Mouse (Mus musculus) liver, adult (tissue): ENCODE measurements around the gene Krt80.

Experiments
- GATA4 ChIP-seq: IDR thresholded peaks from 2 replicates; pipeline ENCODE4 v1.6.1; 2014; ENCODE audit warnings: mild to moderate bottlenecking, low read length; ENCODE audit not compliant: insufficient replicate concordance

The Krt80 gene

GRCm38 (mm10) chr15:101368015-101368414 is 1.9 kb downstream of the Krt80 start:
- TF ChIP-seq GATA4, result no peak

- no peak for TF ChIP-seq GATA4
These were observed 2.5 kb downstream of the Krt80 start for GRCm38 (mm10) chr15:101367497-101367896.

GRCm38 (mm10) chr15:101366926-101367325 is 3.0 kb downstream of the Krt80 start:
- TF ChIP-seq GATA4, result no peak

- no peak for TF ChIP-seq GATA4
These were observed 3.5 kb downstream of the Krt80 start for GRCm38 (mm10) chr15:101366482-101366881.

GRCm38 (mm10) chr15:101365721-101366120 is 4.2 kb downstream of the Krt80 start:
- TF ChIP-seq GATA4, result no peak

GRCm38 (mm10) chr15:101364891-101365671 is 4.9 kb downstream of the Krt80 start:
- TF ChIP-seq GATA4, result no peak

- TF ChIP-seq GATA4, result no peak
These were observed 5.5 kb downstream of the Krt80 start for GRCm38 (mm10) chr15:101364425-101364824.

GRCm38 (mm10) chr15:101363933-101364332 is 6.0 kb downstream of the Krt80 start:
- no peak for TF ChIP-seq GATA4

GRCm38 (mm10) chr15:101362393-101363010 is 7.5 kb downstream of the Krt80 start:
- TF ChIP-seq GATA4, result no peak

GRCm38 (mm10) chr15:101355382-101355786 is 14.6 kb downstream of the Krt80 start:
- TF ChIP-seq GATA4, result no peak

- TF ChIP-seq GATA4, result no peak
These were observed 17.1 kb downstream of the Krt80 start for GRCm38 (mm10) chr15:101352706-101353465.

- no peak for TF ChIP-seq GATA4
These were observed 17.9 kb downstream of the Krt80 start for GRCm38 (mm10) chr15:101352047-101352446.

GRCm38 (mm10) chr15:101341797-101342515 is 28.0 kb downstream of the Krt80 start:
- TF ChIP-seq GATA4, result no peak

GRCm38 (mm10) chr15:101339537-101339936 is 30.4 kb downstream of the Krt80 start:
- peak; percentile 23; the same call in 1 of the 2 replicates for TF ChIP-seq GATA4

GRCm38 (mm10) chr15:101338359-101338758 is 31.6 kb downstream of the Krt80 start:
- TF ChIP-seq GATA4, result no peak
